Mouse (Mus musculus): ENCODE results near the gene Defb20. TPM values are rescaled to one million over a fixed set of nuclear protein-coding genes. Genes with fewer than 3 reads are reported as not detected.

Defb20 gene
- polyA plus RNA-seq, 1 experiment from 2014 or later, result not detected

- no peak overlapping the region for H3K27ac ChIP-seq
- no peak overlapping the region for H3K4me3 ChIP-seq
- no peaks in the 10 kb centered on the region for H3K9me3 ChIP-seq
- DNase-seq (ENCODE audit: low spot score), result no peak
- H3K27me3 ChIP-seq (ENCODE audit: insufficient read depth, poor library complexity, severe bottlenecking), result peaks cover 4% of the 10 kb centered on the region; the same call in 1 of the 2 replicates
- 63% methylated on average over 13 of the region's 13 CpGs for WGBS
- H3K4me1 ChIP-seq, result no peaks in the 10 kb centered on the region
- no peaks in the 10 kb centered on the region for H3K36me3 ChIP-seq
These were observed 17.6 kb upstream of the Defb20 start for GRCm38 (mm10) chr2:152459241-152459640.

- H3K9me3 ChIP-seq, result no peaks in the 10 kb centered on the region
- WGBS, result 86% methylated on average over 3 of the region's 3 CpGs
- DNase-seq (ENCODE audit: low spot score), result no peak
- H3K27ac ChIP-seq, result no peak within 1 kb of the TSS
- no peaks in the 10 kb centered on the region for H3K36me3 ChIP-seq
- H3K27me3 ChIP-seq (ENCODE audit: insufficient read depth, poor library complexity, severe bottlenecking), result no peaks in the 10 kb centered on the region
- no peak within 1 kb of the TSS for H3K4me3 ChIP-seq
- H3K4me1 ChIP-seq, result no peaks in the 10 kb centered on the region
These were observed 12.2 kb upstream of the Defb20 start, which contains the start of gene Defb23 for GRCm38 (mm10) chr2:152464570-152465150. TSS of gene Defb23 (minus strand) at chr2:152464620.

GRCm38 (mm10) chr2:152470973-152471372 lies 5.9 kb upstream of the Defb20 start:
- DNase-seq (ENCODE audit: low spot score), result no peak
- no peak overlapping the region for H3K4me3 ChIP-seq
- H3K36me3 ChIP-seq, result no peaks in the 10 kb centered on the region
- 35% methylated on average over 7 of the region's 7 CpGs for WGBS
- H3K27ac ChIP-seq, result no peak overlapping the region
- no peaks in the 10 kb centered on the region for H3K4me1 ChIP-seq
- no peaks in the 10 kb centered on the region for H3K27me3 ChIP-seq (ENCODE audit: insufficient read depth, poor library complexity, severe bottlenecking)
- no peaks in the 10 kb centered on the region for H3K9me3 ChIP-seq

GRCm38 (mm10) chr2:152472434-152472833 lies 4.4 kb upstream of the Defb20 start:
- DNase-seq (ENCODE audit: low spot score), result no peak
- 26% methylated on average over 3 of the region's 3 CpGs for WGBS
- H3K36me3 ChIP-seq, result no peaks in the 10 kb centered on the region

GRCm38 (mm10) chr2:152480881-152481280 lies 4.0 kb downstream of the Defb20 start:
- no peak overlapping the region for H3K4me3 ChIP-seq
- no peaks in the 10 kb centered on the region for H3K36me3 ChIP-seq
- no peaks in the 10 kb centered on the region for H3K4me1 ChIP-seq
- H3K9me3 ChIP-seq, result no peaks in the 10 kb centered on the region
- WGBS, result 72% methylated on average over 3 of the region's 3 CpGs
- H3K27me3 ChIP-seq (ENCODE audit: insufficient read depth, poor library complexity, severe bottlenecking), result no peaks in the 10 kb centered on the region
- no peak for DNase-seq (ENCODE audit: low spot score)
- no peak overlapping the region for H3K27ac ChIP-seq

More at GRCm38 (mm10) chr2:152472434-152472833, 4.4 kb upstream of the Defb20 start:
- Histone ChIP-seq H3K4me3 (no peak overlapping the region), H3K9me3 (no peaks in the 10 kb centered on the region), H3K27ac (no peak overlapping the region), H3K27me3 (ENCODE audit: insufficient read depth, poor library complexity, severe bottlenecking) (no peaks in the 10 kb centered on the region), H3K4me1 (no peaks in the 10 kb centered on the region)

GRCm38 (mm10) chr2:152481726-152482125 lies 4.9 kb downstream of the Defb20 start:
- no peak overlapping the region for H3K4me3 ChIP-seq
- DNase-seq (ENCODE audit: low spot score), result no peak
- H3K27me3 ChIP-seq (ENCODE audit: insufficient read depth, poor library complexity, severe bottlenecking), result no peaks in the 10 kb centered on the region
- no peak overlapping the region for H3K27ac ChIP-seq
- WGBS, result 88% methylated on average over 7 of the region's 7 CpGs
- H3K9me3 ChIP-seq, result no peaks in the 10 kb centered on the region
- no peaks in the 10 kb centered on the region for H3K36me3 ChIP-seq
- H3K4me1 ChIP-seq, result no peaks in the 10 kb centered on the region

GRCm38 (mm10) chr2:152487024-152487423 lies 10.2 kb downstream of the Defb20 start:
- no peak overlapping the region for H3K27ac ChIP-seq
- no peak for DNase-seq (ENCODE audit: low spot score)

GRCm38 (mm10) chr2:152490038-152490437 lies 13.2 kb downstream of the Defb20 start, which contains the start of gene Defb22:
TSS of gene Defb22 (minus strand) at chr2:152490138.
- Histone ChIP-seq H3K9me3 (no peaks in the 10 kb centered on the region), H3K27me3 (ENCODE audit: insufficient read depth, poor library complexity, severe bottlenecking) (no peaks in the 10 kb centered on the region), H3K27ac (no peak within 1 kb of the TSS), H3K4me1 (no peaks in the 10 kb centered on the region), H3K36me3 (no peaks in the 10 kb centered on the region), H3K4me3 (no peak within 1 kb of the TSS)
- no peak for DNase-seq (ENCODE audit: low spot score)

More at GRCm38 (mm10) chr2:152487024-152487423, 10.2 kb downstream of the Defb20 start:
- Histone ChIP-seq H3K27me3 (ENCODE audit: insufficient read depth, poor library complexity, severe bottlenecking) (no peaks in the 10 kb centered on the region), H3K4me3 (no peak overlapping the region), H3K9me3 (no peaks in the 10 kb centered on the region), H3K36me3 (no peaks in the 10 kb centered on the region), H3K4me1 (no peaks in the 10 kb centered on the region)
- WGBS, result 73% methylated on average over 2 of the region's 2 CpGs

- WGBS, result 74% methylated on average over 6 of the region's 6 CpGs
These were observed 16.3 kb downstream of the Defb20 start for GRCm38 (mm10) chr2:152493151-152493550.

GRCm38 (mm10) chr2:152498020-152498419 lies 21.2 kb downstream of the Defb20 start:
- no peaks in the 10 kb centered on the region for H3K36me3 ChIP-seq
- no peaks in the 10 kb centered on the region for H3K4me1 ChIP-seq
- WGBS, result 68% methylated on average over 6 of the region's 6 CpGs
- no peak overlapping the region for H3K4me3 ChIP-seq
- H3K27me3 ChIP-seq (ENCODE audit: insufficient read depth, poor library complexity, severe bottlenecking), result no peaks in the 10 kb centered on the region
- no peak for DNase-seq (ENCODE audit: low spot score)
- no peaks in the 10 kb centered on the region for H3K9me3 ChIP-seq
- H3K27ac ChIP-seq, result no peak overlapping the region

More at GRCm38 (mm10) chr2:152493151-152493550, 16.3 kb downstream of the Defb20 start:
- no peaks in the 10 kb centered on the region for H3K36me3 ChIP-seq
- no peak overlapping the region for H3K27ac ChIP-seq
- H3K27me3 ChIP-seq (ENCODE audit: insufficient read depth, poor library complexity, severe bottlenecking), result no peaks in the 10 kb centered on the region
- no peak for DNase-seq (ENCODE audit: low spot score)
- H3K4me3 ChIP-seq, result no peak overlapping the region
- no peaks in the 10 kb centered on the region for H3K9me3 ChIP-seq
- no peaks in the 10 kb centered on the region for H3K4me1 ChIP-seq

- WGBS, result 59% methylated on average over 7 of the region's 7 CpGs
- Histone ChIP-seq H3K27me3 (ENCODE audit: insufficient read depth, poor library complexity, severe bottlenecking) (no peaks in the 10 kb centered on the region), H3K27ac (no peak overlapping the region), H3K9me3 (no peaks in the 10 kb centered on the region), H3K4me3 (no peak overlapping the region), H3K4me1 (no peaks in the 10 kb centered on the region), H3K36me3 (no peaks in the 10 kb centered on the region)
- DNase-seq (ENCODE audit: low spot score), result no peak
These were observed 23.5 kb downstream of the Defb20 start for GRCm38 (mm10) chr2:152500204-152500862.

- Histone ChIP-seq H3K9me3 (no peaks in the 10 kb centered on the region), H3K36me3 (no peaks in the 10 kb centered on the region), H3K27ac (no peak overlapping the region), H3K4me3 (no peak overlapping the region), H3K4me1 (no peaks in the 10 kb centered on the region), H3K27me3 (ENCODE audit: insufficient read depth, poor library complexity, severe bottlenecking) (no peaks in the 10 kb centered on the region)
- 76% methylated on average over 6 of the region's 6 CpGs for WGBS
- DNase-seq (ENCODE audit: low spot score), result no peak
These were observed 24.0 kb downstream of the Defb20 start for GRCm38 (mm10) chr2:152500863-152501229.

- DNase-seq (ENCODE audit: low spot score), result no peak
- Histone ChIP-seq H3K36me3 (no peaks in the 10 kb centered on the region), H3K4me3 (no peak overlapping the region), H3K27me3 (ENCODE audit: insufficient read depth, poor library complexity, severe bottlenecking) (no peaks in the 10 kb centered on the region), H3K4me1 (no peaks in the 10 kb centered on the region), H3K9me3 (no peaks in the 10 kb centered on the region), H3K27ac (no peak overlapping the region)
- 74% methylated on average over 2 of the region's 2 CpGs for WGBS
These were observed 27.1 kb downstream of the Defb20 start for GRCm38 (mm10) chr2:152503950-152504349.
